Mouse (Mus musculus) G1E (cell line): ENCODE data around the gene Lrrn4cl.

Experiments
- CTCF ChIP-seq: IDR thresholded peaks from 2 replicates; pipeline ENCODE4 v1.5.1; 2012; ENCODE audit warnings: low read depth, low read length, inconsistent platforms, mixed read lengths
- GATA1 ChIP-seq: IDR thresholded peaks from 2 replicates; pipeline ENCODE4 v1.6.1; 2012; ENCODE audit warnings: borderline replicate concordance, low read length, inconsistent platforms, mixed read lengths
- GATA2 ChIP-seq: IDR thresholded peaks from 2 replicates; pipeline ENCODE4 v1.6.1; 2012; ENCODE audit warnings: low read depth, low read length, inconsistent platforms, borderline replicate concordance
- POLR2AphosphoS5 ChIP-seq: IDR thresholded peaks from 2 replicates; pipeline ENCODE4 v1.6.1; 2012; ENCODE audit warnings: low read depth, low read length, inconsistent platforms; ENCODE audit not compliant: insufficient replicate concordance
- TAL1 ChIP-seq: conservative IDR thresholded peaks from 2 replicates; pipeline ENCODE4 v1.6.1; 2012; ENCODE audit warnings: low read depth, low read length, inconsistent platforms, mixed read lengths

DNA sequence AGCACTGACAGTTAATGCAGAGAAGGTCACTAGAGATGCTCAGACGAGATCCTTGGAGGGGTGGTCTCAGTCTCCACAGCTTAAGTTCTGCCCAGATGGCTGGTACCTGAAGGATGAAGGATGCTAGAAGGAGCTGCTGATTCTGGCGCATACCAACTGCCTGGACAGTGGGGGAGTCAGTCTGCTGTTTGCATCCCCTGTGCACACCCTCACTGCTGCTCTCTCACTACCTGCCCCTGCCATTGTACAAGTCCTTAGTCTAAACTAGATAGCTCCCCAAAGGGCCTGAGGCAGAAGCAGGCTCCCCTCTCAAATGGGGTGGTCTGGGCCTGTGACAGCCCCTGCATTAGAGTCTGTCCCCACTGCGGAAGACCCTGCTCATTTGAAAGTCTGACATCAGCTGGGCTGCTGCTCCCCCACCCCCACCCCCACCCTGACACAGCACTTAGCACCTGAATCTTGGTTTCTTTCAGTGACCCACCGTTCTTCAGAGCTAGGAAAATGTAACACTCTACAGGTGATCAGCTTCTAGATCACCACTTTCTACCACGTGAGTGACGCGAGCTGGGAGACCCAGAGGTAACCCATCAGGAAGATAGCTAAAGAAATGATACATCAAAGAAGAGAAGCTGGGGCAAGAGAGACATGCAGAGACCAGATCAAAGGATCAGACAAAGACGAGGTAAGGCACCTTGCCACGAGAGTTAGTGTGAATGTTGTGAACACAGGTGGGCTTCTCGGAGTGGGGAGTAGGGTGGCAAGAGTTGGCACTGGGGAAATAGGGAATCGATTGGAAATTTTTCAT is 11.3 kb upstream of the Lrrn4cl start, which contains the start of gene Gng3:
- TF ChIP-seq CTCF (no peak), POLR2AphosphoS5 (no peak), GATA1 (no peak), TAL1 (no peak), GATA2 (no peak)
